Mouse (Mus musculus) cerebellum, adult 11-12 months (tissue): Measurements from ENCODE around the gene Pdk2.

Experiments
- DNase-seq: peaks from one replicate; pipeline ENCODE4 v3.0.0; 2022

Gene Pdk2

DNA sequence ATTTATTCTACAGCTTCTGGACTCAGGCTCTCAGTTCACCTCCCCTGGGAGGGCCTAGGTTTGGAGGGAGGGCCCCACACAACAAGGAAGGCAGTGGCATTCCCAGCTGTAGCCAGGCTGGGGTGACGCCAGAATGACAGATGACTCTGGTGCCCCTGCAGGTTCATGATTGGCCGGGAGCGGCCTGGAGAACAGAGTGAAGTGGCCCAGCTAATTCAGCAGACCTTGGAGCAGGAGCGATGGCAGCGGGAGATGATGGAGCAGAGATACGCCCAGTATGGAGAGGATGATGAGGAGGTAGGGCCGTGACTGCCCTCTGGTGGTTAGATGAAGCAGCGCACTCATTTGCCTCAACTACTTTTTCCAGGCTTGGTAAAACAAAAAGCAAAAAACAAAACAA lies 40.1 kb downstream of the Pdk2 start:
- DNase-seq, result peak; percentile 96

GRCm38 (mm10) chr11:95000548-95000947 lies 40.6 kb downstream of the Pdk2 start:
- DNase-seq, result peak; percentile 78

DNA sequence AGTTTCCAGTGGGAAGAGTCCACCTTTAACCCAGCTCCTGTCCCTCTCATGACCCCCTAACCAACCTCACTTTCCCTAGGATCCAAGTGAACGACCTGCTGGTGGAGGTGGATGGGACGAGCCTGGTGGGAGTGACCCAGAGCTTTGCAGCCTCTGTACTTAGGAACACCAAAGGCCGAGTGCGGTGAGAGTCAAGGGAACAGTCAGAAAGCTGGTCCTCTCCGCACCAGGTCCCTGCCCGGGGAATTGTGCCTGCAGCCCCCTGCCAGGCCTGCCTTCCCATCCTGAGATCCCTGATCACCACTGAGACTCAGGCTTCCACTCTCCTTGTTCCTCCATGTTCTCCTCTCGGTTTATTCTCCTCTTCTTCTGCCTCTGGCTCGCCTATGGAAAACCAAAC lies 41.0 kb downstream of the Pdk2 start:
- no peak for DNase-seq

GRCm38 (mm10) chr11:94998041-94998531 lies 43.1 kb downstream of the Pdk2 start:
- peak; percentile 76 for DNase-seq

GRCm38 (mm10) chr11:94997596-94997995 lies 43.6 kb downstream of the Pdk2 start:
- no peak for DNase-seq

- DNase-seq, result no peak
Measured at GRCm38 (mm10) chr11:94996984-94997383, 44.2 kb downstream of the Pdk2 start.

- DNase-seq, result peak; percentile 62
Measured at GRCm38 (mm10) chr11:94996101-94996500, 45.1 kb downstream of the Pdk2 start.

DNA sequence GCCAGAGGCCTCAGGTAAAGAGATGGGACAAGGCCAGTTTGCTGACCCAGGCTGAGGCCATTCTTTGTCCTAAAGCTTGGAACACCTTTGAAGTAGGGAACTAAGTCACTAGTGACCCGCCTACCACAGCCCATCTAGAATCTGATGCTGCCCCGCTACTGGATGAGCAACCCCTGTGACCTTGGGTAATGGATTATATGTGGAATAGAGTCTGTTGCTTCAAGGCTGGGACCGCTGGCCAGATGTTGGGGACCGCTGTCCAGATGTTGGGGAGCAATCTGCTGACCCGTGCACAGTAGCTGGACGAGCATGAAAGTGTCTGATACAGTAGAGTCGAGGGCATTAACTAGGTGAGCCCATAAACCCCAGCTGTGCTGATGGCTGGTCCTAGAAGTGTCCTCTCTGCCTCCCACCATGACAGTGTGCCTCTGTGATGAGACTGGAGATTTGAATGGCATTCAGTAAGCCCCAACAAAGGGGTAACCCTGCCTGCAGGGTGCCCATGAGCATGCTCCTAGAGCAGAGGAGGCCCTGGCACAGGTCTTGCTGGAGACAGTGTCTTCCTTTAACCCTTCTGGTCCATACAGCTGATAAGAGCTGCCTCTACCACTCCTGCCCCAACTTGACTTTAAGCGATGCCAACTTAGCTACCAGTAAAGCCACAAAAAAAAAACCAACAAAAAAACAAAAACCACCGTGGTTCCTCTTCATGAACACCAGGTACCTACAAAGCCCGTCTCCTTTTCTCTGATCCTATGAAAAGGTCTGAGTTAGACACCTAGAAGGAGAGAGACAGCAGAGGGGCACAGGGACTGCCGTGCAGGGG lies 46.0 kb downstream of the Pdk2 start:
- peak; percentile 61 for DNase-seq

DNA sequence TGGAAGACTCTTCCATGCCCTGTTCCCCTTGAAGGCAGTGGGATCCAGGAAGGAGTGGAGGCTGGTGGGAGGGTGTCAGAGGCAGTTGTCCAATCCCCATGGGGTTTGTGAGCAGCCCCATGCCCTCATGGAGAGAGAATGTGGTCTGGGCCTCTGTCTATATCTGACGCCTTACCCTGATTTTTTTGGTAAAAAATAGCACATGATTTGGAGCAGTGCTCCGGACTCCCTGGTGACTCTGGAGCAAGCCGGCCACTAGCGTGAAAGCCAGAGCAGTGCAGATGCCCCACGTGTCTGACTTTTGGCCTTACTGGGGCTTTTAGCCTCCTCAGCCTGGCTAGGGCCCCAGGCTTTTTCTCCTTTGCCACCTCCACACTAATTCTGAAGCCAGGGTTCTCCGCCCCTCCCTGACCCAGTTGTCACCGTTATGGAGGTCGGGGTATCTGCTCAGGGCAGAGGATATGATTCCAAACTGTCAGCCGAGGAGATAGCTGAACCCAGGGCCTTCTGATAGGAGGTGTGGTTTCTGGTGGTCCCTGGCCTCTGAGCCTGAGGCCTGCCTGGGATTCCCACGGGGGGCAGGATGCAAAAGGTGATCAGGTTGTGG lies 46.8 kb downstream of the Pdk2 start:
- peak; percentile 67 for DNase-seq

DNA sequence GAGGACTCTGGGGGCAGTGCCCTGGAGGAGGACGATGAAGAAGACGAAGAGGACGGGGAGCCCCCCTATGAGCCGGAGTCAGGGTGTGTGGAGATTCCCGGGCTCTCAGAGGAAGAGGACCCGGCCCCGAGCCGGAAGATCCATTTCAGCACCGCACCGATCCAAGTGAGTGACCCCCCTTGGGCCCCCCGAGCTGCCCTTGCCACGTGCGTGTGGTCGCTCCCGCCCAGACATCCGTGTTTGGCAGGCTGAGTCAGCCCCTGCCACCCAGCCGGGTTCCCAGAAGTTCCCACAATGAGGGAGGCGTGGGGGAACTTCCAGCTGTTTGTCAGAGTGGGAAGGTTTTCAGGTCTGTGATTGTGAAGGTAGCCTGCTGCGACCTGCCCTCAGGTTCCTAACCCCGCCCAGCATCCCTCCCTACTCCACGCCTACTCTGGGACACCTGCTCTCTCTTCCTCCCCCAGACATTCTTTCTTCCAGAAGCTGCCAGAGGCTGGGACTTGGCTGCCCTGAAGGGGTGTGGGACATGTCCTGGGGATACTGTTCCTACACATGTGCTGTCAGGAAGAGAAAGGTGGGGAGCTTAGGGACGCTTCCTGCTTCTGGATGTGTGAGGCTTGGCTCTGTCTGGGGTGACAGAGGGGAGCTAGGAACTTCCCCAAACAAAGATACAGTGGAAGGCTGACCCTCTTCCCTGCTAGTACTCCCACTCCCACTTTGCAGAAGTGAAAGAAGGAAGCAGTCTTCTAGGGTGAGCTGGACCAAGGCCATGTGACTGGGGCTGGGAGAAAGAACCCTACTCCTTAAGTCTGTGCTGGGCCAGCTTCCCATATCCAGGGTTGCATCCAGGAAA lies 48.2 kb downstream of the Pdk2 start:
- peak; percentile 74 for DNase-seq

DNA sequence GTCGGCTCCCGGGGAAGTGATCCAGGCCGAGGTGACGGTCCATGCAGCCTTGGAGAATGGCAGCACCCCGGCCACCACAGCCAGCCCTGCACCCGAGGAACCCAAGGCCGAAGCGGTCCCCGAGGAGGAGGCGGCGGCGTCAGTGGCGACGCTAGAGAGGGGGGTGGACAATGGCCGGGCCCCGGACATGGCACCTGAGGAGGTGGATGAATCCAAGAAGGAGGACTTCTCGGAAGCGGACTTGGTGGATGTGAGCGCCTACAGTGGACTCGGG lies 48.7 kb downstream of the Pdk2 start:
- DNase-seq, result no peak

DNA sequence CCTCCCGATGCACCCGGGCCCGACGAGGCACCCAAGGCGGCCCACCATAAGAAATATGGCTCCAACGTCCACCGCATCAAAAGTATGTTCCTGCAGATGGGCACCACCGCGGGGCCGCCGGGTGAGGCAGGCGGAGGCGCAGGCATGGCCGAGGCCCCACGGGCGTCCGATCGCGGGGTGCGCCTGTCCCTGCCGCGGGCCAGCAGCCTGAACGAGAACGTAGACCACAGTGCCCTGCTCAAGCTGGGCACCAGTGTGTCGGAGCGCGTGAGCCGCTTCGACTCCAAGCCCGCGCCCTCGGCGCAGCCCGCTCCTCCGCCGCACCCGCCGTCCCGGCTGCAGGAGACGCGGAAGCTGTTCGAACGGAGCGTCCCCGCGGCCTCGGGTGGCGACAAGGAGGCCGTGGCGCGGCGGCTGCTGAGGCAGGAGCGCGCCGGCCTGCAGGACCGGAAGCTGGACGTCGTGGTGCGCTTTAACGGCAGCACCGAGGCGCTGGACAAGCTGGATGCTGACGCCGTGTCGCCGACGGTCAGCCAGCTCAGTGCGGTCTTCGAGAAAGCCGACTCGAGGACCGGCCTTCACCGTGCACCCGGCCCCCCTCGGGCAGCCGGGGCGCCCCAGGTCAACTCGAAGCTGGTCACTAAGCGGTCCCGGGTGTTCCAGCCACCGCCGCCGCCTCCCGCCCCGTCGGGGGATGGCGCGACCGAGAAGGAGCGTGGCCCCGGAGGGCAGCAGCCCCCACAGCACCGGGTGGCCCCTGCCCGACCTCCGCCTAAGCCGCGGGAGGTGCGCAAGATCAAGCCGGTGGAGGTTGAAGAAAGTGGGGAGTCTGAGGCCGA lies 49.3 kb downstream of the Pdk2 start:
- DNase-seq, result peak; percentile 63

DNA sequence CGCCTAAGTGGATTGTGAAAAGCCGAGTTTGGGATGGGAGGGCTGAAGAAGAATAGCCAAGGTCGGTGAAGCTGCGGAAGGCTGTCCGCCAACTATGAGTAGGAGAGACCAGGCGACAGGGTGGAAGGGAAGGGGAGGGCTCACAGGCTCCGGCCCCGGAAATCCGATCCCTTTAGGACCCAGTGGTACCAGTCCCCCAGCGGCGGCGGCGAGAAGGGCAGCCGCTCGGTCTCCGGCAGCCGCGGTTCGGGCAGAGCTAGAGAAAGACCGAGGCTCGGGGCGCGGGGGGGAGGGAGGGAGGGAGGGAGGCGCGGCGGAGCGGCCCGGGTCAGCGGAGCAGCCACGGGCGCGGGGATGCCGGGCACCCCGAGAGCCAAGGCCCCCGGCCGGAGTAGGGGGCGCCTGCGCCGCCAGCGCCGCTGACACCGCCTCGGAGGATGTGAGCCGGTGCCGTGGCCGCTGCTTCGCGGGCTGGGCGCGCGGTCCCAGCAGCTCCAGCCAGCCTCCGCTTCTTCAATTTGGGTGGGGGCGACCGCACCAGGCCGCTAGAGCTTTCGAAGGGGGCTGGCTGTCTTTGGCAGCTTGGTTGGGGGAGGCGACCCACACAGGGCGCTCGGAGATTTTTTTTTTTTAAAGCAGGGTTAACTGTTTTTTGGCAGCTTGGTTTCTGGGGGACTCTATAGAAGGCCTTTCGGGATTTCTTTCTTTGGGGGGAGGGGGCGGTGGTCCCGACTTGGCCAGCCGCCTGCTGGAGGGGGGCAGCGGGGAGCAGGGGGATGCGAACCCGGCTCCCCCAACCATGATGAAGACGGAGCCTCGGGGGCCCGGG lies 50.2 kb downstream of the Pdk2 start, which contains the start of gene Ppp1r9b:
Gene Ppp1r9b (plus strand): TSS at position 287 of the 829 bp plus-strand sequence.
- DNase-seq, result peak; percentile 91

- DNase-seq, result no peak
Measured at GRCm38 (mm10) chr11:94990102-94990748, 50.9 kb downstream of the Pdk2 start.

- peak; percentile 87 for DNase-seq
Measured at GRCm38 (mm10) chr11:94989562-94990017, 51.6 kb downstream of the Pdk2 start.

DNA sequence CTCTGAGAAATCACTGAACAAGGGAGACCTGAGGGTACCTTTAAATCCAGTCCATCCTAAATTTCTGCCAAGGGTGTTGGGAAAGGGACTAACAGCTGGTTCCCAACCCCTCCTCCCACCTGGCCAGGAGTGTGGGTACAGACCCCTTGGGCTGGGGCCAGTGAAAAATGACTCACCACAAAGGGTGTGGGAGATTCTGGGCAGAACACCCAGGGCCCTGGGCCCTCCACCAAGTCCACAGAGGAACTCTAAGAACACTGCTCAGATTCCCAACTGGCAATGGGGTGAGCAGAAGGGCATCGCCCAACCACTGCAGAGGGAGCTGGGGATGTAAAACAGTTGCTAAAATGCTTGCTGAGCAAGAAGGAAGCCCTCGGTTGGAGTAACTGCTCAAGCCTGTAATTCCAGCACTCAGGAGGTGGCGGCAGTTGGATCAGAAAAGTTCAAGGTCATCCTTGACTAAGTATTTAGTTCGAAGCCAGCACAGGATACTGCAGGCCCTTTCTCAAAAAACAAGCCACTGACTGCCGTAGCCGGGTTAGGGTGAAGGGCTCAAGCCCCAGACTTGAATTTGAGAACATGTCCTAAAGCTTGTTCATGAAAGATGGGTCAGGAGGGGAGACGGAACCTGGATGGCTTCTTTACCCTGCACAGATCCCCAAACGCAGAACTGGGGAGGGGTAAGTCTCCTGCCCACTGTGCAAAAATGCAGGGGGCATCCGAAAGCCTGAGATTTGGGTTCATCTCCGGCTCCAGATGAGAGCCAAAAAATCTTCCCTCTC lies 52.2 kb downstream of the Pdk2 start:
- peak; percentile 67 for DNase-seq

- peak; percentile 54 for DNase-seq
Measured at GRCm38 (mm10) chr11:94987851-94988250, 53.3 kb downstream of the Pdk2 start.

GRCm38 (mm10) chr11:94987341-94987740 lies 53.8 kb downstream of the Pdk2 start:
- no peak for DNase-seq

DNA sequence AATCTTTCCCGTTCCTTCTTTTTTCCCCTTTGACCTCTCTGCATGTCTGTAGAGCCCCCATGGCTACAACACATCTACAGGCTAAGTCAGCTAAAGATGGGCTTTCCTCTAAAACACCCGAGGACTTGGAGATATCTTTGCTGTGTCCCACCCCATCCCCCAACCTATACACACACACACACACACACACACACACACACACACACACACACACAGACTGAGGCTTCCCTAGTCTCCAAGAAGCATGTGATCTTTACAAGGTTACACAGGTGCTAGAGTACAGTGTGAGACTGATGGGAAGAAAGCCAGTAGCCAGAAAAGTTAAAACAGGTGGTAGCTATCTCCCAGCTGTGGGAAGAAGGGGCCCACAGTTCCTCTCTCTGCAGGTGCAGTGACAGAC lies 54.7 kb downstream of the Pdk2 start:
- DNase-seq, result no peak

- DNase-seq, result peak; percentile 35
Measured at GRCm38 (mm10) chr11:94985822-94986221, 55.3 kb downstream of the Pdk2 start.
